Mouse (Mus musculus): ENCODE measurements around the gene Zfhx3. TPM values are rescaled to one million over a fixed set of nuclear protein-coding genes. Genes with fewer than 3 reads are reported as not detected.

Gene Zfhx3
- total RNA-seq, 1 experiment from 2014 or later, result 2.1 TPM

GRCm38 (mm10) chr8:108853028-108853427 is 910.6 kb downstream of the Zfhx3 start:
- ATAC-seq (replicated peaks in 1 of 2; ENCODE audit: insufficient read depth in 1 of 2, low FRiP score in 2 of 2, low TSS enrichment in 1 of 2, low read depth in 1 of 2, poor library complexity in 2 of 2, severe bottlenecking in 2 of 2), result no peak

DNA sequence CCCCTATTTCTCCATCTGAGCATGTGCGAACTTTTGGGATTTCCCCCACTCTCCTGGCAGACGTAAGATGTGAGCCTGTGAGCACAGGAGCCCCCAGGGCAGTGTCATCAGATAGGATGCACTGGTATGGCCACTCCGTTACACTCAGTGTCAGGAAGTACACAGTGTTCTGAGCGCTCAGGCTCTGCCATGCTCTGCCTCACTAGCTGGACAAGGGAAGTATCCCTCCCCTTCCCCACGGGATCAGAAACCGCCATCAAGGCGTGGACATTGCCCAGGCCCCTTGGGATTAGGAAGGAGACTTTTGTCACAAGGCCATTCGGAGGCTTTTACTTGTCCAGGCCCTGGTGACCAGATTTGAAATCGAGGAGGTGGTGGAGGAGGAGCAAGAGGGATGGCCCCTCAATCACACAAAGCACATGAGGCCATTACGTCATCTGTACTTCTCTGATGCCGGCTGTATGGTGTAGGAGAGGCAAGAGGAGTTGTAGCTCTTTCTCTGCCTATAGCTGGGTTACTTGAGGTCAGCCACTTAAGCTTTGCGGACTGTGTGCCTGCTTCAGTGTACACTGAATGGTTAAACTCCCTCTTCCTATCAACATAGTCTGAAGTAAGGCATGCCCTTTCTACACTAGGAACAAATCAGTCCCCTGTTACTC is 912.1 kb downstream of the Zfhx3 start:
- ATAC-seq (replicated peaks in 1 of 2; ENCODE audit: insufficient read depth in 1 of 2, low FRiP score in 2 of 2, low TSS enrichment in 1 of 2, low read depth in 1 of 2, poor library complexity in 2 of 2, severe bottlenecking in 2 of 2), result no peak

DNA sequence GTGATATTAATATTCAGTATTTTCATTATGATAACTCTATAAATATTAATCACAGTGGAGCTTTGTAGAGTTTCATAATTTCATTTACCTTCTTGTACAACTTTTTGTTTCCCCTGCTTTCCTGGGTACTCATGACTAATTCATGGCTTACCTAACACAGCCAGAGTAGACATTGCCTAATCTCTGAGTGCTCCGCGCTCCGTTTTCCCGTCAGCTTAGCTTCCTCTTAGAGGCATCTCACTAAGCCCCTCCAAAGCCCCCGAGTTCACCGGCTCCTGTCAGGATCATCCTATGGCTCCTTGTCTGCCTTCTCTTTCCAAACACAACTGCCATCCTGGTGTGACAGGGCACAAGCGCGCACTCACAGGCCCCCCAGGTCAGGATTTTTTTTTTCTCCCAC is 916.6 kb downstream of the Zfhx3 start:
- ATAC-seq (replicated peaks in 1 of 2; ENCODE audit: insufficient read depth in 1 of 2, low FRiP score in 2 of 2, low TSS enrichment in 1 of 2, low read depth in 1 of 2, poor library complexity in 2 of 2, severe bottlenecking in 2 of 2), result no peak; a peak in 1 of 4 replicates

DNA sequence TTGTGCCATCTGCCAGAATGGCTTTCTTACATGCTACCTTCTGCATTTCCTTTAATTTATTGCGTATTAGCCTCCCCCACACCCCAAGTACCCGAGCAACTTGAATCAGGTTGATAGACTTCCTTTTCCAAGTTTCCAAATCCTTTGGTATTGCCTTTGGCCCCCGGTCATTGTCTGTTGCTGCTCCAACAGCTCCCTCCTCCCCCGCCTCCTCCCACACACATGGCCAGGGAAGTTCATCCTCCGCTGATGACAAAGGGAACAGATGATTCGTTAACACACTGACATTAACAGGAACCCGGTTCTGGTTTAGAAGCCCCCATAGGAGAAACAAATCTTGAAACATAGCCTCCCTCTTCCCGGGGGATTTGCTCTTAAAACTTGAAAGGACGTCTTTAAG is 917.5 kb downstream of the Zfhx3 start:
- no peak for ATAC-seq (replicated peaks in 1 of 2; ENCODE audit: insufficient read depth in 1 of 2, low FRiP score in 2 of 2, low TSS enrichment in 1 of 2, low read depth in 1 of 2, poor library complexity in 2 of 2, severe bottlenecking in 2 of 2)

DNA sequence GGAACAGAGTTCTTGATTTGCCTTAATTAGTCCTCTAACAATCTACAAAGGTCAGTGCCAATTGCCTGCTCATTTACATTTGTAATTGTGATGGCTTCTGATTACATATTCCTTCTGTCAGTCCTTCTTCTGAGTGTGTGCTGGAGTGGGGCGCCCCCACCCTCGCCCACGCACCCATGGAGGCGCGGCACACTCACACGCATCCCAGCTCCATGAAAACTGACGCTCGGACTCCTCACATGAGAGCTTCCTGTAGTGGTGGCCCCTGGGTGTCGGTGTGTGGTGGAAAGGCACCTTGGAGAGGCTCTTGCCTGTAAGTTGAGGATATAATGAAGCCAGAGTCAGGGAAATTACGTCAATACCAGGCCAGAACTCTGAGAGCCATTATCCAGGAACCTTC is 921.0 kb downstream of the Zfhx3 start:
- no peak for ATAC-seq (replicated peaks in 1 of 2; ENCODE audit: insufficient read depth in 1 of 2, low FRiP score in 2 of 2, low TSS enrichment in 1 of 2, low read depth in 1 of 2, poor library complexity in 2 of 2, severe bottlenecking in 2 of 2)

GRCm38 (mm10) chr8:108866430-108866829 is 924.0 kb downstream of the Zfhx3 start:
- no peak for ATAC-seq (replicated peaks in 1 of 2; ENCODE audit: insufficient read depth in 1 of 2, low FRiP score in 2 of 2, low TSS enrichment in 1 of 2, low read depth in 1 of 2, poor library complexity in 2 of 2, severe bottlenecking in 2 of 2)

GRCm38 (mm10) chr8:108867482-108868258 is 925.2 kb downstream of the Zfhx3 start:
- peak; percentile 38 to 71; a peak in 3 of 4 replicates for ATAC-seq (replicated peaks in 1 of 2; ENCODE audit: insufficient read depth in 1 of 2, low FRiP score in 2 of 2, low TSS enrichment in 1 of 2, low read depth in 1 of 2, poor library complexity in 2 of 2, severe bottlenecking in 2 of 2)

DNA sequence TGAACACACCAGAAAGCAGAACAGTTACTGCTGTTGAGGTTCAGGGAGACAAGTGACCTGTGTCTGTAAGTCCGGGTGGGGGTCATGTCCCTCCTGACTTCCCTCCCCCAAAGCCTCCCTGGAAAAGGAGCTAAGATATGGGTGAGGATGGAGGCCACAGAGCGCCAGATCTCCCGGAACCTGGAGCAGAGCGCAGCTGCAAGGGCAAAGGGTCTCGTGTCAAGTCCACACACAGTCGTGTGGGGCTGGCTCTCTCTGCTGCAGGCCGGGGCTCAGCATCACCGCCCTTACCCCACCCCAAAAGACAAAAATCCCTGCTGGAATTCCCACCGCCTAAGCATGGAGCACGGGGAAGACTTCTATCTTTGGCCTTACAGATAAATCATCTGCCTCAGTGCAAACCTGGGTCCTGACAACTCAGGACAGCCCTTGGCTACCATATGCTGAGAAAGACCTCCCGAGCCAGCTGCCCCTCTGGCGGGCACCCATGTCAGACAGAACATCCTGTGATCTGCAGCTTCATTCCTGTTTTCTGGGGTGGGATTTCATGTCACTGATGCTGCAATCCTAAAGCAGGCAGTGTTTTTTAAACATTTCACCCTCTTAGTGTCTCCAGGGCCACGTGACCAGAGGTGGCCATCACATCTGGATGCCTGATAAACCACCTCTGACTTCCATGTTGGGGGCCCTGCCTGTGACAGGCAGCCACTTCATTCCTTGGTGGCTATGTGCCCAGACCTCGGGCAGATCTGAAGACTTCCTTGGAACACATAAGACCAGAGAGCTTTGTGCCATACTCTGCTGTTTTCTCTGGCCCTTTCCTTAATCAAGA is 926.0 kb downstream of the Zfhx3 start:
- ATAC-seq (replicated peaks in 1 of 2; ENCODE audit: insufficient read depth in 1 of 2, low FRiP score in 2 of 2, low TSS enrichment in 1 of 2, low read depth in 1 of 2, poor library complexity in 2 of 2, severe bottlenecking in 2 of 2), result no peak

GRCm38 (mm10) chr8:108869420-108869819 is 927.0 kb downstream of the Zfhx3 start:
- no peak for ATAC-seq (replicated peaks in 1 of 2; ENCODE audit: insufficient read depth in 1 of 2, low FRiP score in 2 of 2, low TSS enrichment in 1 of 2, low read depth in 1 of 2, poor library complexity in 2 of 2, severe bottlenecking in 2 of 2)

GRCm38 (mm10) chr8:108869935-108870334 is 927.5 kb downstream of the Zfhx3 start:
- ATAC-seq (replicated peaks in 1 of 2; ENCODE audit: insufficient read depth in 1 of 2, low FRiP score in 2 of 2, low TSS enrichment in 1 of 2, low read depth in 1 of 2, poor library complexity in 2 of 2, severe bottlenecking in 2 of 2), result no peak

DNA sequence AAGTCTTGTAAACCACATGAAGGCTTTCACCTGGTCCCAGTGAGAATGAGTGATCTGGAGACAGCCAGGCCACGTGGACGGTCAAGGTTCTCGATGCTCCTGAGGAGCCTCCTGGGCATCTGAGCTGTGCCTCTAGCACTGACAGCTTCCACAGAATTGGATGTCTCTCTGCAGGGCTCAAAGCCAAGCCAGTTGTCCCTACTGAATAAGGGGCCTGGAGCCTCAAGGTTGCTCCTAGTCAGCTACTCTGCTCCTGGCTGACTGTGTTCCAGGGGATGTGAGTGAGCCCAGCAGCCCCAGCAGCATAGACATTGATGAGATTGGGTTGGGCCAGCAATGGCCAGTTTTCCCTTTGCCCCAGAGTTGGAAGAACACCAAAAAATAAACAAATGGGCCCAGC is 927.9 kb downstream of the Zfhx3 start:
- ATAC-seq (replicated peaks in 1 of 2; ENCODE audit: insufficient read depth in 1 of 2, low FRiP score in 2 of 2, low TSS enrichment in 1 of 2, low read depth in 1 of 2, poor library complexity in 2 of 2, severe bottlenecking in 2 of 2), result no peak

DNA sequence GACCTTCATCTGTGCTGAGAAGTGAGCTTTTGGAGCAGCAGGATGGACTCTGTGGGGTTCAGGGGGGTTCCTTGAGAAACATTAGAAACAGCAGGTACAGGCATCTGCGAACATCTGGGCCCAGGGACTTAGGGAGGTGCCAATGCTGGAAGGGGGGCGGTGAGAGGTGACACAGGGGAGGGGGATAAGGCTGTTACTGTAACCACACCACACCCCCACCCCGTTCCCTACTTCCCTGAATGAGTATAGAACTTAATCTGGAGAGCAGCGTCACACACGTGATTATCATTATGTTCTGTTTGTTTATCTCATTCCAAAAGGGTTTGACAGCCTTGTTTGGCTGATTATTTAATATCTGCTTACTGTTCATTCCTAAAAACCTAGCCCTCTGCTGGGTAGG is 933.3 kb downstream of the Zfhx3 start:
- no peak for ATAC-seq (replicated peaks in 1 of 2; ENCODE audit: insufficient read depth in 1 of 2, low FRiP score in 2 of 2, low TSS enrichment in 1 of 2, low read depth in 1 of 2, poor library complexity in 2 of 2, severe bottlenecking in 2 of 2)

DNA sequence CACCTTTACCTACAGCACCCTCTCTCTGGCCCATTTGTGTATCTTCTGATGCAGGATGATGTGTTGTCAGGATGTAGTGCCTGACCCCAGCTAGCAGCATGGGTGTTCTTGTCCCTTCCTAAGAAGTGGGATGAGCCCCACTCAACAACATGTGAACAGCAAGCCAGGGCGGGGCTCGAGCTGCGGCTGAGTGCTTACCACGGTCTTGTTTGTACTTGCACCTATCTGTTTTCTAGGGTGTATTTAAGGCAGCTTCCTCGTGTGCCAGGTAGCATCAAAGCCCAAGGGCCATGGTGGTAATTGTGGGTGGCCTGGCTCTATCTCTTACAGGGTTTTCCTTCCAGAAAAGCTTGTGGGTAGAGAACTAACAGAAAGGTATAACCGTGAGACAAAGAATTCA is 937.7 kb downstream of the Zfhx3 start:
- ATAC-seq (replicated peaks in 1 of 2; ENCODE audit: insufficient read depth in 1 of 2, low FRiP score in 2 of 2, low TSS enrichment in 1 of 2, low read depth in 1 of 2, poor library complexity in 2 of 2, severe bottlenecking in 2 of 2), result no peak

DNA sequence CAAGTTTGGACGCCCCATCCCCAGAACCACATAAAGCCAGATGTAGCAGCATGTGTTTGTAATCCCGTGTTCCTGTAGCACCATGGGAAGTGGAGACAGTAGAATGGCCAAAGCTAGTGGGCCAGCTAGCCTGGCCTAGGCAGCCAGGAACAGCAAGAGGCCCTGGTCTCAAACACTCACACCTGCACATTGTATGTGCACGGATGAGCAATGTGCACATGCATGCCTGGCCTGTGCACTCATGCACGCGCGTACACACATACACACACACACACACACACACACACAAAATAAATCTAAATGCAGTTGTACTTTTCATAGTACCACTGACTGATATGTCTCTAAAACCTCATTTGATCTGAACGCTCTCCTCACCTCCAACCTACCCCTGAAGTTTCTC is 938.9 kb downstream of the Zfhx3 start:
- ATAC-seq (replicated peaks in 1 of 2; ENCODE audit: insufficient read depth in 1 of 2, low FRiP score in 2 of 2, low TSS enrichment in 1 of 2, low read depth in 1 of 2, poor library complexity in 2 of 2, severe bottlenecking in 2 of 2), result no peak

GRCm38 (mm10) chr8:108882073-108882472 is 939.6 kb downstream of the Zfhx3 start:
- ATAC-seq (replicated peaks in 1 of 2; ENCODE audit: insufficient read depth in 1 of 2, low FRiP score in 2 of 2, low TSS enrichment in 1 of 2, low read depth in 1 of 2, poor library complexity in 2 of 2, severe bottlenecking in 2 of 2), result no peak

- no peak for ATAC-seq (replicated peaks in 1 of 2; ENCODE audit: insufficient read depth in 1 of 2, low FRiP score in 2 of 2, low TSS enrichment in 1 of 2, low read depth in 1 of 2, poor library complexity in 2 of 2, severe bottlenecking in 2 of 2)
Observed at GRCm38 (mm10) chr8:108883381-108883780, 940.9 kb downstream of the Zfhx3 start.

- ATAC-seq (replicated peaks in 1 of 2; ENCODE audit: insufficient read depth in 1 of 2, low FRiP score in 2 of 2, low TSS enrichment in 1 of 2, low read depth in 1 of 2, poor library complexity in 2 of 2, severe bottlenecking in 2 of 2), result no peak
Observed at GRCm38 (mm10) chr8:108884947-108885346, 942.5 kb downstream of the Zfhx3 start.

DNA sequence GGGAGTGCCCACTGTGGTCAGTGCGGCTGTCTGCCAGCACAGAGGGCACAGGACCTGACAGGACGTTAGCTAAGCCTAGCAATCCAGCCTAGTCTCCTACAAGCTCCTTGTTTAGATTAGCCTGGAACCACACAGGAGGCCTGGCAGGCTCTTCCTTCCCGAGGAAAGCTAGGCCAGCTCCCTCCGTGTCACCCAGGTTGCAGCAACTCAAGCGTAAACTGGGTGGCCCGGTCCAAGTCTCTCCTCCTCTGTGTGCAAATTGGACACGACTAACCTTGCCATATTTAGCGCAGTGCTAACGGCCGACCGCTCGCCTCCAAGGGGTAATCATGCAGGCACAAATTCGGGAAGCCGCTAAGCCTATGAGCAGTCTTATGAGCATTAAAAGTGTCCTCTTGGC is 943.0 kb downstream of the Zfhx3 start:
- ATAC-seq (replicated peaks in 1 of 2; ENCODE audit: insufficient read depth in 1 of 2, low FRiP score in 2 of 2, low TSS enrichment in 1 of 2, low read depth in 1 of 2, poor library complexity in 2 of 2, severe bottlenecking in 2 of 2), result no peak
